Mouse (Mus musculus) C2C12 (cell line): ENCODE data around the gene Mpig6b. TPM values are rescaled to one million over a fixed set of nuclear protein-coding genes. Genes with fewer than 3 reads are reported as not detected.

Experiments used
- H3K27me3 ChIP-seq: one replicate; pipeline ENCODE4 v1.6.1; 2011; ENCODE audit not compliant: control insufficient read depth, insufficient read depth, insufficient read length
- H3K36me3 ChIP-seq: one replicate; pipeline ENCODE4 v1.6.1; 2011; ENCODE audit not compliant: control insufficient read depth, insufficient read depth
- H3K4me3 ChIP-seq: one replicate; pipeline ENCODE4 v1.5.1; 2011; ENCODE audit warnings: mild to moderate bottlenecking, control low read depth; ENCODE audit not compliant: poor library complexity, insufficient read depth, severe bottlenecking
- H3K79me2 ChIP-seq: one replicate; pipeline ENCODE4 v1.6.1; 2011; ENCODE audit not compliant: control insufficient read depth, insufficient read depth
- H3K79me3 ChIP-seq: one replicate; pipeline ENCODE4 v1.6.1; 2011; ENCODE audit warnings: low read depth, control low read depth
- H3ac ChIP-seq: one replicate; pipeline ENCODE3; 2011; ENCODE audit warnings: low read depth; ENCODE audit not compliant: control insufficient read depth, insufficient read length
- CEBPB ChIP-seq: IDR thresholded peaks from one replicate; pipeline ENCODE4 v1.6.1; 2011; ENCODE audit warnings: low read depth, mild to moderate bottlenecking, control low read depth, moderate library complexity
- CTCF ChIP-seq: IDR thresholded peaks from one replicate; pipeline ENCODE4 v1.5.1; 2011; ENCODE audit not compliant: control insufficient read depth, insufficient read depth, insufficient read length
- FOSL1 ChIP-seq: IDR thresholded peaks from one replicate; pipeline ENCODE4 v1.8.0; 2011; ENCODE audit warnings: mild to moderate bottlenecking, low read length; ENCODE audit not compliant: poor library complexity, insufficient read depth, severe bottlenecking
- MAX ChIP-seq: IDR thresholded peaks from one replicate; pipeline ENCODE4 v1.6.1; 2011; ENCODE audit warnings: mild to moderate bottlenecking, control low read depth
- MYOD1 ChIP-seq: IDR thresholded peaks from one replicate; pipeline ENCODE4 v1.6.1; 2011; ENCODE audit warnings: low read depth; ENCODE audit not compliant: control insufficient read depth, insufficient read length
- MYOG ChIP-seq: IDR thresholded peaks from one replicate; pipeline ENCODE4 v1.6.1; 2011; ENCODE audit not compliant: control insufficient read depth, insufficient read length; ENCODE audit errors: extremely low read depth
- USF1 ChIP-seq: IDR thresholded peaks from one replicate; pipeline ENCODE4 v1.6.1; 2011; ENCODE audit warnings: low read depth, mild to moderate bottlenecking, control low read depth, moderate library complexity
- polyA plus RNA-seq: library from polyadenylated mRNA; unstranded; fragments of >200 nt; fragmentation: generic; extraction: Trizol; gene quantifications from one replicate; pipeline ENCODE4 v1.2.1, GENCODE M21; 2012; ENCODE audit warnings: missing spikeins

The Mpig6b gene
- polyA plus RNA-seq, 1 experiment: 0.04 TPM

- TF ChIP-seq MYOG (no peak), CTCF (no peak), FOSL1 (no peak), MYOD1 (no peak), MAX (no peak), USF1 (no peak), CEBPB (no peak)
- Histone ChIP-seq H3ac (no peak overlapping the region), H3K27me3 (no peaks in the 10 kb centered on the region), H3K36me3 (no peaks in the 10 kb centered on the region), H3K79me3 (no peaks in the 10 kb centered on the region), H3K4me3 (no peak overlapping the region), H3K79me2 (no peaks in the 10 kb centered on the region)
Observed at GRCm38 (mm10) chr17:35031272-35031671, 34.7 kb downstream of the Mpig6b start.

GRCm38 (mm10) chr17:35029691-35030532, 36.1 kb downstream of the Mpig6b start:
- no peak overlapping the region for H3ac ChIP-seq
- H3K27me3 ChIP-seq: no peaks in the 10 kb centered on the region
- no peaks in the 10 kb centered on the region for H3K79me3 ChIP-seq
- H3K79me2 ChIP-seq: no peaks in the 10 kb centered on the region
- no peaks in the 10 kb centered on the region for H3K36me3 ChIP-seq
- no peak overlapping the region for H3K4me3 ChIP-seq
- TF ChIP-seq MAX (peak; percentile 65), MYOD1 (peak; percentile 48), CEBPB (no peak), FOSL1 (peak; percentile 35)

- H3K27me3 ChIP-seq: no peaks in the 10 kb centered on the region
- no peak overlapping the region for H3ac ChIP-seq
- H3K4me3 ChIP-seq: no peak overlapping the region
- TF ChIP-seq MAX (no peak), MYOG (no peak), FOSL1 (no peak), CEBPB (no peak), USF1 (no peak), CTCF (no peak), MYOD1 (no peak)
- H3K79me2 ChIP-seq: no peaks in the 10 kb centered on the region
- no peaks in the 10 kb centered on the region for H3K36me3 ChIP-seq
- H3K79me3 ChIP-seq: no peaks in the 10 kb centered on the region
Observed at GRCm38 (mm10) chr17:35028315-35028714, 37.7 kb downstream of the Mpig6b start.

GRCm38 (mm10) chr17:35027277-35028068, 38.5 kb downstream of the Mpig6b start, which contains the start of gene Sapcd1:
TSS of gene Sapcd1 (minus strand) at chr17:35028016.
- Histone ChIP-seq H3K27me3 (no peaks in the 10 kb centered on the region), H3K36me3 (no peaks in the 10 kb centered on the region), H3ac (no peak within 1 kb of the TSS), H3K79me2 (no peaks in the 10 kb centered on the region), H3K4me3 (no peak within 1 kb of the TSS), H3K79me3 (no peaks in the 10 kb centered on the region)
- TF ChIP-seq CEBPB (no peak), USF1 (no peak), CTCF (no peak), MYOG (no peak)

- no peaks in the 10 kb centered on the region for H3K79me2 ChIP-seq
- TF ChIP-seq CTCF (no peak), MAX (no peak), FOSL1 (no peak), MYOD1 (no peak), MYOG (no peak), USF1 (no peak), CEBPB (no peak)
- no peak overlapping the region for H3ac ChIP-seq
- no peaks in the 10 kb centered on the region for H3K36me3 ChIP-seq
- no peak overlapping the region for H3K4me3 ChIP-seq
- H3K27me3 ChIP-seq: no peaks in the 10 kb centered on the region
- no peaks in the 10 kb centered on the region for H3K79me3 ChIP-seq
Observed at GRCm38 (mm10) chr17:35026206-35026605, 39.8 kb downstream of the Mpig6b start.
